Mouse (Mus musculus): ENCODE data around the gene Pik3c2a.

DNA sequence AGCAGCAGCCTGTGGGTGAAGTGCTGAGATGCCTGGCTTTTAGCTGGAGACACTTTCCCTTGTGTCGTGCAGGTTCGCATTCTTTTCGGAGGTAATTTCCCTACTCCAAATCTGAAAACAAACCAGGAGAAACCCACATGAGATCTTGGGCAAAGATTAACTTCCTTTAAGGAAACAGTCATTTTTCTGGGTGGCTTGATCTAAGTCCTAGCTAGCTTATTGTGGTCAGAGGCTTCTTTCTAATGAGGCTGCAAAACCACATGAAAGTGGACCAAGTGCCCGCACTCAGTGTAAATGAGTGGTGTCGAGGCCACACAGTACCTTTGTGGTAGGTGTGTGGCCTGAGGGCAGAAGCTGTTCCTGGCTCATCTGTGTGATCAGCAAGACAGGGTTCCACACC lies 41.0 kb upstream of the Pik3c2a start:
- TF ChIP-seq EP300 (IDR thresholded peaks at IDR 0.05; ENCODE audit: low read depth), result no peak
- TF ChIP-seq CTCF (IDR thresholded peaks at IDR 0.05; ENCODE audit: low read depth), result no peak
